Mouse (Mus musculus) right cerebral cortex, postnatal 4 days (tissue): ENCODE measurements around the gene Taf1d.
"Not testable (repeated sequence)": the region's sequence is repeated elsewhere in the genome, so short reads cannot be mapped to it uniquely, and the experiment has no call there.

Source experiments
- DNase-seq: peaks from one replicate; pipeline ENCODE4 v3.0.0-alpha.2; 2022

Taf1d gene

DNA sequence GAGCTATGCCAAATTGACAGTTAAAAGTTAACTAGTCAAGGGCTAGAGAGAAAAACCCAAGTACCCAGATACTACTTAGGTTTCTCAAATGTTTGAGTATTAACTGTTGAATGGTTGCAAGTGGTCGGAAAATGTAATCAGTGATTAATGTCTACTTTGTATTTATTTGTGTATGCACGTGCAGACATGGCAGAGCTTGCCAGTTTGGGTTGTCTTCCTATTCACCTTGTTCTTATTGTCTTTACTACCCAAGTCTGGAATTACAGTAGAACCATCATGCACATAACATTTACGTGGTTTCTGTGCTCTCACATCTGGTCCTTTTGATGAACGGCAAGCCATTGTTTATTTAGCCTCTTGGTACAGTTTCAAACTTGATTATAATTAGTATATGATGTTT lies 3.4 kb downstream of the Taf1d start:
- no peak for DNase-seq

GRCm38 (mm10) chr9:15310179-15310578 lies 4.2 kb downstream of the Taf1d start:
- no peak for DNase-seq

DNA sequence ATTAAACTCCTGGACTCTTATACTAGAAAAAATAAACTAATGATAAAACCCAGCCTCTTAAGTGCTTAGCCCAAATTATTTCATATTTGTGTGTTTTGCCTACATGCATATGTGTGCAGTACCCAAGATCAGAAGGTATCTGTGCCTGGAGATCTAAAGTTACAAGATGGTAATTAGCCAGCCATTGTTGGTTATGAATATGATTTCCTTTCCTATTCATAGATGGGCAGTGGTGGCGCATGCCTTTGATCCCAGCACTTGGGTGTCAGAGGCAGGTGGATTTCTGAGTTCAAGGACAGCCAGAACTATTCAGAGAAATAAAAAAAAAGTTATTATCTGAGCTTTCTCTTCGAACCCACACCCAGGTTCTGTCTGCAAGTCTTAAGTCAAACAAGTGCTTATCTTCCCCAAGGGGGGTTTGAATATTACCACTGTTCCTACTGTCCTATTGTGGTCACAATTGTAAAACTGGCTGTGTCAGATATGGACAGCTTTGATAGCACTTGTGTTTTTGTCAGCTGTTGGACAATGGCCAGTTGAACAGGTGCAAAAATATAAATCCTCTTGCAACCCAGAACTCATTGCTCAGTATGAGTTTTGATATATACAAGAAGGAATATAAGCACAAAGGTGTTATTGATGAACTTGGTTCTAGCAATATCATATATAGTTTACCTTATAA lies 6.2 kb downstream of the Taf1d start:
- no peak for DNase-seq

DNA sequence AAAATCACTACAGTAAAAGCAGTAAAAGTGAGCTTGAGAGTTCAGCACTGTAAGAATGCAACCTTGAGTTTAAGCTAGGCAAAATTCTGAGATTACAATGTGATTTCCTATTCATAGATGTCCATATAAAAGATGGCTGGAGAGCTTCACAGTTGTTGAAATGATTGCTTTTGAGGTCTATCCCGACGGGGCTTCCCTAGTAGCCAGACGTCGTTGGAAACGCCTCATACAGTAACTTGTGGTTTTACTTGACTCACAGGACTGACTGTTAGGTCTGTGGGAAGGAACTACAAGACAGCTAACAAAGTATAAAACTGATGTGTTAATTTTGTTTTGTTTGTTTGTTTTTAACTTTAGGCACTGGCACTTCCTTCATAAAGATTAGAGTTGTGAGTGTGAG lies 7.6 kb downstream of the Taf1d start:
- DNase-seq = no peak

- no peak for DNase-seq
Measured at GRCm38 (mm10) chr9:15314619-15315018, 8.6 kb downstream of the Taf1d start.

DNA sequence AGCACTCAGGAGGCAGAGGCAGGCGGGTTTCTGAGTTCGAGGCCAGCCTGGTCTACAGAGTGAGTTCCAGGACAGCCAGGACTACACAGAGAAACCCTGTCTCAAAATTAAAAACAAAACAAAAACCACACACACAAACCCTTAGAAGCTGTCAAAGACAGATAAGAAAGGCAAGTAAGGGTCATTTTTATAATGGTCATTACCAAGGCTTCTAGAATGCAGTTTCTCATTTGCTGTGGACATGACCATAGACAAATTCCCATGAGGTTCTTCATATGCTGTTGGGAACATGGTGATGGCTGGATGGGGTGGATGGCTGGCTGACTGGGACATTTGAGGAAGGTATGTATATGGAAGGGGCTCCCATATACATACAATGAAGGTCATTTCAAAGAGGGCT lies 10.3 kb downstream of the Taf1d start:
- not testable (repeated sequence) for DNase-seq

DNA sequence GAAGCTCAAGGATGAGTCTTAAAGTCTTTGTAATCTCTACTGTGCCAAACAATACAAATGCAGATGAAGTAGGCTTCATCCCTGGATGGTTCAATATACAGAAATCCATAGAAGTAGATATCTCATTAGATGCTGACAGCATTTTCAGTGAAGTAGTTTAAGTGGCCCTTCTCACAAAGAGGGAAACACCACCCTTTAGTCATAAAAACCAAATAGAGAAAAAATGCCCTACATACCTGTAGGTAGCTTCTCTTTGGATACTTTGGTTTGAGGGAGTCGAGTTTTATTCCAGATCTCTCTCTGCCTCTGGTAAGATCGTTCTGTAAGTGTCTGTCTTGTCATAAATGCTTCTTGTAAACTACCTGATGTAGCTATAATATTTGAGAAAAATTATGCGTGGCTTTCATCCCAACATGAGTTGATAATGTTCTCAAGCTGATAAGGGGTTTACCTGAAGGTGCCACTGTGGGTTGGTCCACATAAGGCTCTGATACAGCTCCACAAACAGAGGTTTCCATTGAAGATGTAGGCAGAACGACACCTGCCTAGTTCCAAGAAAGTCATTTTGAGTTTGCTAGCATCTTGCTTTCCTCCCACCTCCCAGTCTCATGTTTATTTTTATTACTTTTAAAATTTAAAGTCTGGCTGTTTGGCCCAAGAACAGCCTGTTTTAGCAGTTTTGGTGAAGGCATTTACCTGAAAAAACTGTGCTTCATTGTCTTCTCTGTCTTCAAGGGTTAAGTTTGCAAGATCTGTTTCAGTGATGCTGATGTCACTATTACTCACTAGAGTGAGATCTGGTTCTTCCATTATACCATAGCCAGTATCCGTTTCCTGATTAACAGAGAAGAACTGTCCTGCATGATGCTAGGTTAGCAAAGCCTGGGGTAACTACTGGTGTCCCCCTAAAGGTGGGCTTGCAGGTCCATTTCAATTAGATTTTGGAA lies 11.5 kb downstream of the Taf1d start:
- DNase-seq = no peak

GRCm38 (mm10) chr9:15318170-15318742 lies 12.2 kb downstream of the Taf1d start:
- DNase-seq = no peak

GRCm38 (mm10) chr9:15337776-15338175 lies 31.8 kb downstream of the Taf1d start:
- DNase-seq = no peak

- no peak for DNase-seq
Measured at GRCm38 (mm10) chr9:15349925-15350324, 43.9 kb downstream of the Taf1d start.

DNA sequence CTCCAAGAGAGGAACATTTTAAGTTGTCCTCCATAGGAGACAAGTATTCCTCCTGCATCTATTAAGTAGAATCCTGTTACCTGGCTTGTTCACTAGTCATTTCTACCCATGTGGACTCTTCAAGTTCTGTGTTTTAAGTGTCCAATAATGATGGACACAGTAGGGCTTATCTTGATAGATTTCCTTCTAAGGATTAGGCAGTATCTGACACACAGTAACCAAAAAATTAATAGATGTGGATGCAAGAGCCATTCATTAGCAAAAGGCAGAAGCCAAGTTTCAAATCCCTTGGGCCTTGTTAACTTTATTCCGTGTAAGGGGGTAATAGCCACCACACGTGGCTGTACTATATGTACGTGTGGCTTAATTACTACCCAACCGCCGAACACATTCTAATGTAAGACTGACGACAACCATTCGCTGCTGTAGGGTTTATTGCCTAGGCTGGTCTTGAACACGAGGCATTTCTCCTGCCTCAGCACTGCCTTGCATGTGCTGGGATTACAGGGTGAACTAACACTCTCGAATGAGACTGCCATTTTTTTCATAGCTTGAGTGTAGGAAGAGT lies 51.0 kb downstream of the Taf1d start:
- no peak for DNase-seq

- DNase-seq = peak; percentile 98
Measured at GRCm38 (mm10) chr9:15357484-15358275, 51.7 kb downstream of the Taf1d start, which contains the start of gene Cep295. Gene Cep295 (minus strand): TSS chr9:15357788.

DNA sequence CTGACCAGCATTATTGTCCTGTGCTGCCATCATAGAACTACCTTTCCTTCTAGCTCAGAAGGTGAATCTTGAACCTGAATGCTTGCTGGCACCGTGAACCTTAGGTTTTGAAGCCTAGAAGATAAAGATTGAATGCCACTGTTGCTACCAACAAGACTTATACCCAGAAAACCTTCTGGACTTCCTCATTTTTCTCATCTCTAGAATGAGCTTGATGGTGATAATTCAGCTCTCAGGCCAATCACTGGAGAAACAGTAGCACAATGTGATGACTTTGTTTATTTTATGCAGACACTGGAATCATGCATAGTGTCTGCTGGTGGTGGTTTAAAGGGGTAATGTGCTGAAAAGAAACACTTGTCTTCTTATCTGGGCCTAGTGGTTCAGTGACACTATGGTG lies 58.8 kb downstream of the Taf1d start:
- DNase-seq = no peak

DNA sequence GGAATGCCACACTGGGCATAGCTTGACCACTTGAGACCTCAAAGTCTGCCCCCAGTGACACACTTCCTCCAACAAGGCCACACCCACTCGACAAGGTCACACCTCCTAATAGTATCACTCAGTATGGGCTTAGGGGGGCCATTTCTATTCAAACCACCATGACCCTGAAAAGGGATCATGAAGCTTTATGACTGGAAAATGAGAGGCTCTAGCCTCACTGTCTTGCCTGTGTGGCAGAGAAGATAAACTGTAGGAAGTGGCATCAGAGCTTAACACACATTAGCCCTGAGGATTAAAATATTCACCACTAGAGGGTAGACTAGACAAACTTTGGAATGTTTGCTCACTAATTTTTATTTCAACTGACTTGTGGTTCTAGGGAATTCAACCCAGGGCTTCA lies 59.8 kb downstream of the Taf1d start:
- no peak for DNase-seq

DNA sequence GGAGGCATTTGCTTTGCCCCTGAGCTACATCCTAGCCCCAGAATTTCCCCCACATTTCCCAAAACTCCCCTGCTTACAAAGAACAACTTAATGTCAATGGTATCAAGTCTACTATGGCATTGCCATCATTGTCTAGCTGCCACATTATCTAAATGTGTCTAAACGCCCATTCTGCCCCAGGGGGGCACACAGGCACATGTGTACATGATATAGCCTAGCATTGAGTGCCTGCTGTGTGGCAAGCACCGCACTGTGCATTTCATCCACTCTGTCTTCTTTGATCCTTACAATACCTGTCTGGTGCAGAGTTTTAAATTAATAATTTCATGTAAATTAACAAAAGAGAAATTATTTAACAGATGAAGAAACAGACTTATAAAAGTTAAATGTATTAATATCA lies 60.2 kb downstream of the Taf1d start:
- no peak for DNase-seq
